Mouse (Mus musculus) urinary bladder, postnatal 36 days (tissue): ENCODE measurements around the gene Ssbp2.

Experiments used
- DNase-seq, 2 experiments: peaks; one replicate each; pipeline ENCODE4 v3.0.0; 2022; ENCODE audit warnings: low spot score in 2 of 2, mixed read lengths in 1 of 2

The Ssbp2 gene

GRCm38 (mm10) chr13:91724211-91724610 lies 264.1 kb downstream of the Ssbp2 start:
- no peak for DNase-seq

GRCm38 (mm10) chr13:91725130-91725529 lies 265.0 kb downstream of the Ssbp2 start:
- no peak for DNase-seq

- no peak for DNase-seq
Measured at GRCm38 (mm10) chr13:91727899-91728298, 267.8 kb downstream of the Ssbp2 start.

GRCm38 (mm10) chr13:91737191-91737590 lies 277.1 kb downstream of the Ssbp2 start:
- no peak for DNase-seq

- no peak for DNase-seq
Measured at GRCm38 (mm10) chr13:91740851-91741250, 280.8 kb downstream of the Ssbp2 start.

- DNase-seq = peak in 1 of 2 experiments; percentile 6
Measured at GRCm38 (mm10) chr13:91741280-91742047, 281.4 kb downstream of the Ssbp2 start, which contains the start of gene Acot12. Acot12 (plus strand) TSS chr13:91741512.

GRCm38 (mm10) chr13:91743180-91743579 lies 283.1 kb downstream of the Ssbp2 start:
- DNase-seq = no peak

GRCm38 (mm10) chr13:91746470-91746869 lies 286.4 kb downstream of the Ssbp2 start:
- no peak for DNase-seq

- no peak for DNase-seq
Measured at GRCm38 (mm10) chr13:91748401-91748800, 288.3 kb downstream of the Ssbp2 start.

GRCm38 (mm10) chr13:91749981-91750380 lies 289.9 kb downstream of the Ssbp2 start:
- DNase-seq = no peak
